Mouse (Mus musculus): ENCODE results near the gene 1110008P14Rik. TPM values are rescaled to one million over a fixed set of nuclear protein-coding genes. Genes with fewer than 3 reads are reported as not detected.
A peak's percentile ranks its signal among the peaks of the same experiment; 100 is the strongest.

The 1110008P14Rik gene
- polyA plus RNA-seq, 1 experiment: 134 TPM

DNA sequence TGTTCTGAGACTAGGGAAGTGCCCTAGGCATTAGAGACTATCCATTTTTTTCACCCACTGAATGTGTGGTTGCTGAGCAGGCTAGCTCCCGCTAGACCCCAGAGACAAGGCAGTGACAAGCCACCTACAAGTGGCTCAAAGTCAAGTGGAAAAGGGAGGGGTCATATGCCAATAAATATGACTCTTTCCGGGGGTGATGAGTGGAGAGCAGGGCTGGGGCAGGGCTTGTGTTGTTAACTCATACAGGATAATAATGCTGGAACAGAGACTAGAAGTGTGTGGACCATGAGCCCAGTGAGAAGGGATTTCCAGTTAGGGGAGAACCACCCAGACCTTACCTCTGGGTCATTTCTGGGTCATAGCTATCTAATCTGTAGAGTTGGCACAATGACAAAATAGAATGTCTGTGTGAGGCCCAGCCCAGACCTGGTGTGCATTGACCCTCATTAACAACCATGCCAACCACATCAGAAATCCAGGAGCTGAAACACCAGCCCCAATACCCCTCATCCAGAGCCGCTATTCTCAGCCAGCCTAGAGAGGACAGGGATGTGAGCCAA, 27.3 kb downstream of the 1110008P14Rik start:
- H3K4me1 ChIP-seq (ENCODE audit: control insufficient read depth, insufficient read depth, insufficient read length, low read length): peaks cover 22% of the 10 kb centered on the region; the same call in 1 of the 2 replicates
- no peaks in the 10 kb centered on the region for H3K27me3 ChIP-seq (ENCODE audit: control insufficient read depth, insufficient read depth, low read length)
- TF ChIP-seq POLR2A (IDR thresholded peaks at IDR 0.05; ENCODE audit: low read depth, low read length) (no peak), CTCF (IDR thresholded peaks at IDR 0.05; ENCODE audit: extremely low read depth, insufficient read length, insufficient replicate concordance, low read depth, low read length) (no peak)
- WGBS: 27% methylated on average over 3 of the region's 3 CpGs
- peak overlapping the region; percentile 98 for H3K27ac ChIP-seq (ENCODE audit: insufficient read depth, low read depth, low read length)
- no peaks in the 10 kb centered on the region for H3K36me3 ChIP-seq (ENCODE audit: control insufficient read depth, insufficient read depth, low read length)
- no peak overlapping the region for H3K4me3 ChIP-seq (ENCODE audit: low read depth, low read length)

- Histone ChIP-seq H3K4me1 (ENCODE audit: control insufficient read depth, insufficient read depth, insufficient read length, low read length) (peaks cover 22% of the 10 kb centered on the region; the same call in 1 of the 2 replicates), H3K27me3 (ENCODE audit: control insufficient read depth, insufficient read depth, low read length) (no peaks in the 10 kb centered on the region), H3K4me3 (ENCODE audit: low read depth, low read length) (no peak overlapping the region), H3K36me3 (ENCODE audit: control insufficient read depth, insufficient read depth, low read length) (no peaks in the 10 kb centered on the region), H3K27ac (ENCODE audit: insufficient read depth, low read depth, low read length) (peak overlapping the region; percentile 98)
- 25% methylated on average over 6 of the region's 6 CpGs for WGBS
- TF ChIP-seq POLR2A (IDR thresholded peaks at IDR 0.05; ENCODE audit: low read depth, low read length) (no peak), CTCF (IDR thresholded peaks at IDR 0.05; ENCODE audit: extremely low read depth, insufficient read length, insufficient replicate concordance, low read depth, low read length) (no peak)
These were observed 27.9 kb downstream of the 1110008P14Rik start for GRCm38 (mm10) chr2:32353836-32354235.

GRCm38 (mm10) chr2:32353007-32353542, 28.7 kb downstream of the 1110008P14Rik start, which contains the start of gene Dnm1:
Dnm1 (minus strand) TSS chr2:32353338.
- H3K27me3 ChIP-seq (ENCODE audit: control insufficient read depth, insufficient read depth, low read length): no peaks in the 10 kb centered on the region
- TF ChIP-seq CTCF (IDR thresholded peaks at IDR 0.05; ENCODE audit: extremely low read depth, insufficient read length, insufficient replicate concordance, low read depth, low read length): peak; percentile 81
- TF ChIP-seq POLR2A (IDR thresholded peaks at IDR 0.05; ENCODE audit: low read depth, low read length): no peak
- no peaks in the 10 kb centered on the region for H3K36me3 ChIP-seq (ENCODE audit: control insufficient read depth, insufficient read depth, low read length)
- H3K27ac ChIP-seq (ENCODE audit: insufficient read depth, low read depth, low read length): peak within 1 kb of the TSS; percentile 98
- under 1% methylated on average over 62 of the region's 63 CpGs for WGBS
- peak within 1 kb of the TSS; percentile 83 for H3K4me3 ChIP-seq (ENCODE audit: low read depth, low read length)
- peaks cover 22% of the 10 kb centered on the region; the same call in 1 of the 2 replicates for H3K4me1 ChIP-seq (ENCODE audit: control insufficient read depth, insufficient read depth, insufficient read length, low read length)

DNA sequence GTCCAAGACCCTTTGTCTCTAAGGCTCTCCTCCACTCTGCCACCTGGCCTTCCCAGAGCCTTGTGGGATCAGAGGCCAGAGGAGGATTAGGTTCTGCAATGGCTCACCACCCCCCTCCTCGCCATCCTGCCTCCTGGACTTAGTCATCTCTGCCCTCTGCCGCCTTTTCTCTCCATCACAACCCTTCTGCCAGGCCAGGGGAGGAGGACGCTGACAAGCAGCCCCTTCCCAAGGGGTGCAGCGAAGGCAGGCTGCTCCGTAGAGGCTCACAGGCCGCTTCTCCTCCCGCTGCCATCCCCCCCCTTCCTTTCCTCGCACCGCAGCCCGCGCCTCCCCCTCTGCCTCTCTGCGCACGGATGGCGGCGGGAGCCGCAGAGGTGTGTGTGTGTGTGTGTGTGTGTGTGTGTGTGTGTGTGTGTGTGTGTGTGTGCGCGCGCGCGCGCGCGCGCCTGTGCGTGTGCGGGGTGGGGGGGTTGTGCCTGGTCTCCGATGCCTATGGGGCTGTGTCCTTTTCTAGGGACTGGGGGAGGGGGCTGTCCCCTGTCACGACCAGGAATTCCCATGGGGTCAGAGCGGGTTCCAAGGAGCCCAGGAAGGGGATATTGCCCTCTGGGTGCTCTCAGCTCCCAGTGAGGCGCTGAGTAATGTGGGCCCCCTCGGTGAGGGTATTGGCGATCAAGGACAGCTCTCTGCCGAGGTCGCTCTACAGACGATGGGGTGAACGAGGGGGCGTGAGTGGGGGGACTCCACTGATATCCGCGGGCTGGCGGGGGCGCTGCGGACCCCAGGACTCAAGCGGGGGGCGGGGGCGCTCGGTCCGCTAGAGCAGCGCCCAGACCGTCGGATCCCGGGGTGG, 29.4 kb downstream of the 1110008P14Rik start, which contains the start of gene Ciz1:
Gene Ciz1 (plus strand): TSS at position 177 of the 856 bp plus-strand sequence.
- Histone ChIP-seq H3K27me3 (ENCODE audit: control insufficient read depth, insufficient read depth, low read length) (no peaks in the 10 kb centered on the region), H3K27ac (ENCODE audit: insufficient read depth, low read depth, low read length) (no peak within 1 kb of the TSS), H3K36me3 (ENCODE audit: control insufficient read depth, insufficient read depth, low read length) (no peaks in the 10 kb centered on the region), H3K4me1 (ENCODE audit: control insufficient read depth, insufficient read depth, insufficient read length, low read length) (peaks cover 22% of the 10 kb centered on the region; the same call in 1 of the 2 replicates), H3K4me3 (ENCODE audit: low read depth, low read length) (peak within 1 kb of the TSS; percentile 83)
- no peak for TF ChIP-seq CTCF (IDR thresholded peaks at IDR 0.05; ENCODE audit: extremely low read depth, insufficient read length, insufficient replicate concordance, low read depth, low read length)
- no peak for TF ChIP-seq POLR2A (IDR thresholded peaks at IDR 0.05; ENCODE audit: low read depth, low read length)
- WGBS: 2% methylated on average over 35 of the region's 52 CpGs

- no peaks in the 10 kb centered on the region for H3K27me3 ChIP-seq (ENCODE audit: control insufficient read depth, insufficient read depth, low read length)
- H3K36me3 ChIP-seq (ENCODE audit: control insufficient read depth, insufficient read depth, low read length): peaks cover 3% of the 10 kb centered on the region; the same call in 1 of the 2 replicates
- TF ChIP-seq POLR2A (IDR thresholded peaks at IDR 0.05; ENCODE audit: low read depth, low read length): no peak
- no peak for TF ChIP-seq CTCF (IDR thresholded peaks at IDR 0.05; ENCODE audit: extremely low read depth, insufficient read length, insufficient replicate concordance, low read depth, low read length)
- no peak overlapping the region for H3K27ac ChIP-seq (ENCODE audit: insufficient read depth, low read depth, low read length)
- peaks cover 17% of the 10 kb centered on the region; the same call in 1 of the 2 replicates for H3K4me1 ChIP-seq (ENCODE audit: control insufficient read depth, insufficient read depth, insufficient read length, low read length)
- WGBS: 55% methylated on average over 9 of the region's 9 CpGs
- H3K4me3 ChIP-seq (ENCODE audit: low read depth, low read length): peak overlapping the region; percentile 83; the same call in 1 of the 2 replicates
These were observed 30.2 kb downstream of the 1110008P14Rik start for GRCm38 (mm10) chr2:32351471-32351961.

- no peak overlapping the region for H3K27ac ChIP-seq (ENCODE audit: insufficient read depth, low read depth, low read length)
- H3K36me3 ChIP-seq (ENCODE audit: control insufficient read depth, insufficient read depth, low read length): peaks cover 3% of the 10 kb centered on the region; the same call in 1 of the 2 replicates
- WGBS: 58% methylated on average over 13 of the region's 13 CpGs
- H3K4me3 ChIP-seq (ENCODE audit: low read depth, low read length): no peak overlapping the region
- H3K4me1 ChIP-seq (ENCODE audit: control insufficient read depth, insufficient read depth, insufficient read length, low read length): peaks cover 9% of the 10 kb centered on the region; the same call in 1 of the 2 replicates
- TF ChIP-seq POLR2A (IDR thresholded peaks at IDR 0.05; ENCODE audit: low read depth, low read length) (no peak), CTCF (IDR thresholded peaks at IDR 0.05; ENCODE audit: extremely low read depth, insufficient read length, insufficient replicate concordance, low read depth, low read length) (no peak)
- H3K27me3 ChIP-seq (ENCODE audit: control insufficient read depth, insufficient read depth, low read length): no peaks in the 10 kb centered on the region
These were observed 31.2 kb downstream of the 1110008P14Rik start for GRCm38 (mm10) chr2:32350471-32351051.
